Mouse (Mus musculus) liver, embryonic 16.5 days (tissue): Measurements from ENCODE around the gene 9930022D16Rik. TPM values are rescaled to one million over a fixed set of nuclear protein-coding genes. Genes with fewer than 3 reads are reported as not detected.

Experiments
- ATAC-seq: fragments of 200-750 bp; cut with Nextera tagmentation; 2 replicates; pipeline ENCODE4 v1.8.0; 2017; ENCODE audit warnings: low read depth, mild to moderate bottlenecking, moderate number of reproducible peaks, moderate library complexity
- H3K27ac ChIP-seq: fragments of 300-500 bp; sonication (generic); 2 replicates; pipeline ENCODE4 v1.5.1; 2014; ENCODE audit warnings: mild to moderate bottlenecking, low read length
- H3K27me3 ChIP-seq: fragments of 300-500 bp; sonication (generic); 2 replicates; pipeline ENCODE4 v1.6.1; 2014; ENCODE audit warnings: low read depth, low read length, mixed read lengths; ENCODE audit not compliant: control insufficient read depth, insufficient read depth
- H3K36me3 ChIP-seq: fragments of 300-500 bp; sonication (generic); 2 replicates; pipeline ENCODE4 v1.6.1; 2014; ENCODE audit warnings: mild to moderate bottlenecking; ENCODE audit not compliant: control insufficient read depth, insufficient read depth
- H3K4me1 ChIP-seq: fragments of 300-500 bp; sonication (generic); 2 replicates; pipeline ENCODE4 v1.6.1; 2014; ENCODE audit warnings: low read depth, low read length, mixed read lengths; ENCODE audit not compliant: control insufficient read depth
- H3K4me2 ChIP-seq: fragments of 300-500 bp; sonication (generic); 2 replicates; pipeline ENCODE4 v1.6.1; 2014; ENCODE audit warnings: low read depth, low read length, mixed read lengths
- H3K4me3 ChIP-seq: fragments of 300-500 bp; sonication (generic); 2 replicates; pipeline ENCODE4 v1.5.1; 2014; ENCODE audit warnings: low read depth, mild to moderate bottlenecking, low read length
- H3K9ac ChIP-seq: fragments of 300-500 bp; sonication (generic); 2 replicates; pipeline ENCODE4 v1.6.1; 2014; ENCODE audit warnings: low read depth, low read length
- H3K9me3 ChIP-seq: fragments of 300-500 bp; sonication (generic); replicated peaks from 2 replicates; pipeline ENCODE4 v1.6.1; 2016; ENCODE audit warnings: low read length; ENCODE audit not compliant: control insufficient read depth
- WGBS: fragments of 180-500 bp; shearing (Covaris S2); extraction: QIAGEN DNeasy Blood & Tissue Kit; methylation state at CpG from one replicate; pipeline ENCODE4 v1.1.7; 2014; ENCODE audit not compliant: insufficient replicate concordance; 5-methylcytosine and 5-hydroxymethylcytosine counted together
- polyA plus RNA-seq: library from polyadenylated mRNA; unstranded; fragments of >200 nt; fragmentation: Nextera tagmentation; extraction: Ambion mirVana; gene quantifications from 2 replicates; pipeline ENCODE4 v1.2.1, GENCODE M21; 2015

9930022D16Rik gene
- polyA plus RNA-seq = not detected in 2 replicates

DNA sequence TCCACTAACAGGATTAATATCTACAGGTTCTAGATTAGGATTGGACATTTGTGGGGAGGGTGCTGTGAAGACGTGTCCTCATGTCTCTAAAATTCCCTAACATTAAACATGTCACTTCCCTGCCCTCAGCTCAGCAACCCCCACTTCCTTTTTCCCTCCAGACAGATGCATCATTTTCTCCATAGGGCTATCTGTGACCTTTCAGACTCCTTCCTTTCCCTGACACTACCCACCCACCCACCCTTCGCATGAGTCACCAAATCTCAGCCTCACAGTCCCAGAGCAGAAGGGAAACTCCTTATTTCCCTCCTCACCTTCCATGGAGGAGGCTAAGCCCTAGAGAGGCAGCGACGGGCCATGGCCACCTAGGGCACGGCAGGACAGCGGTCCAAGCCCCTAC lies at the start of gene 9930022D16Rik:
Gene 9930022D16Rik, plus strand, starts transcription at position 301 of the 400 bp plus-strand sequence.
- ATAC-seq = peak; percentile 27; the same call in 1 of the 2 replicates
- H3K4me3 ChIP-seq = no peak within 1 kb of the TSS

DNA sequence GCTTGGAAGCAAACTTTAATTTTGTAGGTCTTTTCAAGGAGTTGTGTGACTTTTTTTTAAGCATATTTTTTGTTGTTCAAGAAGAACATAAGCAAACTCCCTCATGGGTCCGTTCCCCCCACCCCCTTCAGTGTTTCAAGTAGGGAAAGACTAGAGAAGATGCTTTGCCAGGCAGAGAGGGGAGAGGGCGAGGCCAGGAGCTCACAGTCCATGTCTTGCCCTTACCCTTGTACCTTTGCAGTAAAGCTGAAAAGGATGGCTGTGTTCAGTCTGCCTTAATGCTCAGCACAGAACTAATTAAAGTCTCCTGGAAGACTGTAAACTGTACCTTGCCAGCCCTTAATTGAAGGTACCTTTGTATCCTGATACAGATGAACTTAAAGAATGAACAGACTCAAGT lies 49.4 kb upstream of the 9930022D16Rik start:
- Histone ChIP-seq H3K9me3 (no peaks in the 10 kb centered on the region), H3K4me3 (peak overlapping the region; percentile 29), H3K9ac (peak overlapping the region; percentile 18; the same call in 1 of the 2 replicates), H3K4me1 (peaks cover 56% of the 10 kb centered on the region), H3K27me3 (no peaks in the 10 kb centered on the region), H3K36me3 (peaks cover 6% of the 10 kb centered on the region; the same call in 1 of the 2 replicates), H3K27ac (no peak overlapping the region), H3K4me2 (peak overlapping the region; percentile 52)
- ATAC-seq = no peak
- 55% methylated on average over 2 of the region's 2 CpGs for WGBS

More for the DNA sequence above, at the start of gene 9930022D16Rik:
- no peaks in the 10 kb centered on the region for H3K27me3 ChIP-seq
- H3K9ac ChIP-seq = no peak within 1 kb of the TSS
- no peaks in the 10 kb centered on the region for H3K9me3 ChIP-seq
- no peaks in the 10 kb centered on the region for H3K36me3 ChIP-seq
- no peak within 1 kb of the TSS for H3K4me2 ChIP-seq
- 53% methylated on average over 6 of the region's 6 CpGs for WGBS
- no peak within 1 kb of the TSS for H3K27ac ChIP-seq
- H3K4me1 ChIP-seq = no peaks in the 10 kb centered on the region

DNA sequence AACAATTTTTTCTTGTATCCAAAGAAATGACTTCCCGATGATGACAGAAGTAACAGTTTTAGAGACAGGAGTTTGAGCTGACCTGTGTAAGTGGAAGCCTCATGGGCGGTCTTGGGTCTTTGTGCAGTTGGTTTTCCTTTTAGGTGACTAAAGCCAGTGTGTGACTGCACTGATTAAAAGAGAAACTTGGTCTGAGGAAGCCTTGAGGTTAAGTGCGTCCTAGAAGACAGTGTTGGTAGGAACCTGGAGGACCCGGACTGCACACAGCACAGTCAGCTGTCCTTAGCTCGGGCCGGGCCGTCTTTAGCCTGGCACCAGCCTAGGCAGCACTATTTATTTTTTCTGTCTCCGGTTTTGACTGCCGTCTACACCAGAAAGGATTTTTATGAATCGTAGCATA lies 48.8 kb upstream of the 9930022D16Rik start:
- Histone ChIP-seq H3K9ac (no peak overlapping the region), H3K4me3 (peak overlapping the region; percentile 29; the same call in 1 of the 2 replicates), H3K4me2 (peak overlapping the region; percentile 52), H3K27ac (no peak overlapping the region), H3K4me1 (peaks cover 56% of the 10 kb centered on the region), H3K27me3 (no peaks in the 10 kb centered on the region), H3K36me3 (peaks cover 6% of the 10 kb centered on the region; the same call in 1 of the 2 replicates), H3K9me3 (no peaks in the 10 kb centered on the region)
- ATAC-seq = no peak
- 66% methylated on average over 10 of the region's 10 CpGs for WGBS

DNA sequence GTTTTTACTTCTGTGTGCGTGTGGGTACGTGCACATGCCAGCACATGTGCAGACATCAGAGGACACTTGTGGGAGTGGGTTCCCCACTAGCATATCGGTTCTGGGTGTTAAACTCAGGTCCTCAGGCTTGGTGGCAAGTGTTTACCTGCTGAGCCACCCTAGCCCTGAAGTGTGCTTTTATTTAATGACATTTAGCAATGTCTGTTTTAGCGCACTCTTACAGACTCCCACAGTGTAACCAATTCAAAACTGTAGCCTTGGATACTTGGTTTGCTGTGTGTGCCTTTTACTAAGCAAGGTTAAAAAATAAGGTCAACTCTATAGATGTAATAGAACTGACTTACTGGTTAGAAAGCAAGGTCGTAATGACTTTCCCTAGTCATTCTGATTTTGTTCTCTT lies 47.9 kb upstream of the 9930022D16Rik start:
- peaks cover 56% of the 10 kb centered on the region for H3K4me1 ChIP-seq
- 89% methylated on average over 5 of the region's 5 CpGs for WGBS
- no peak overlapping the region for H3K4me2 ChIP-seq
- no peaks in the 10 kb centered on the region for H3K9me3 ChIP-seq
- no peak overlapping the region; the same call in 1 of the 2 replicates for H3K9ac ChIP-seq
- no peak overlapping the region for H3K27ac ChIP-seq
- ATAC-seq = no peak
- H3K4me3 ChIP-seq = no peak overlapping the region
- peaks cover 6% of the 10 kb centered on the region; the same call in 1 of the 2 replicates for H3K36me3 ChIP-seq
- no peaks in the 10 kb centered on the region for H3K27me3 ChIP-seq

DNA sequence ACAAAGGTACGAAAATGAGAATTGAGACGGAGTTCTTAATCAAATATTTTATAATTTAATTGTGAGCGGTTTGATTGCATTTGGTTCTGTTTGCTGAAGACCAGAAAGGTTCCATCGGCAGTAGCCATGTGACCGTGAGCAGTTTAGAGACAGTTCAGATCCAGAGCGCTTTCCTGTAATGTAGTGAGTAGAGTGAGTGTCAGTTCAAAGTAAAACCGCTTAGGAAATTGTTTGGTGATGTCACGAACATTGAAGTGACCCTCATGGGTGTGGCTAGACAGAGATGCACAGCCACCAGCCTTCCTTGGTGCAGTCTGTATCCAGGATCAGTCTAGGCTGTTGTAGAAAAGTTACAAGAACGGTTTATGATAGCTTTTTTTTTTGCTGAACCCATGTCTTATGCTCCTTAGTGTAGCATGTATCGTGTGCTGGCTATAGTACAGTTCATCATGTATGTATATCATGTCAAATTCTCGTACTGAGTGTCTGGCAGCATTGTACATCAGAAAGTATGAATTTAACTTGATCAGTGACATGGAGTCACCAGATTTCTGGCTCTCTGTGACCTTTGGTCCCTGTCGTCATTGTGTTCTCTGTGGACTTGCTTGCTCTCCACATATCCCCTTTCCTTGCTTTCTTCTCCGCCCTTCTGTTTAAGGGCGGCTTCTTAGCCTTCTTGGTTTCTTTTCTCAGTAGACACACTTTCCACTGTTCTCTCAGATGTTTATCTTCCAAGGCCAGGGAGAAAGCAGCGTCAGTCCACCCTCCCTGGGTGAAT lies 46.7 kb upstream of the 9930022D16Rik start:
- H3K4me3 ChIP-seq = no peak overlapping the region
- no peak overlapping the region for H3K27ac ChIP-seq
- H3K4me2 ChIP-seq = no peak overlapping the region
- no peak for ATAC-seq
- WGBS = 65% methylated on average over 15 of the region's 15 CpGs
- peaks cover 6% of the 10 kb centered on the region; the same call in 1 of the 2 replicates for H3K36me3 ChIP-seq
- no peaks in the 10 kb centered on the region for H3K9me3 ChIP-seq
- peaks cover 50% of the 10 kb centered on the region for H3K4me1 ChIP-seq
- no peak overlapping the region for H3K9ac ChIP-seq
- no peaks in the 10 kb centered on the region for H3K27me3 ChIP-seq

DNA sequence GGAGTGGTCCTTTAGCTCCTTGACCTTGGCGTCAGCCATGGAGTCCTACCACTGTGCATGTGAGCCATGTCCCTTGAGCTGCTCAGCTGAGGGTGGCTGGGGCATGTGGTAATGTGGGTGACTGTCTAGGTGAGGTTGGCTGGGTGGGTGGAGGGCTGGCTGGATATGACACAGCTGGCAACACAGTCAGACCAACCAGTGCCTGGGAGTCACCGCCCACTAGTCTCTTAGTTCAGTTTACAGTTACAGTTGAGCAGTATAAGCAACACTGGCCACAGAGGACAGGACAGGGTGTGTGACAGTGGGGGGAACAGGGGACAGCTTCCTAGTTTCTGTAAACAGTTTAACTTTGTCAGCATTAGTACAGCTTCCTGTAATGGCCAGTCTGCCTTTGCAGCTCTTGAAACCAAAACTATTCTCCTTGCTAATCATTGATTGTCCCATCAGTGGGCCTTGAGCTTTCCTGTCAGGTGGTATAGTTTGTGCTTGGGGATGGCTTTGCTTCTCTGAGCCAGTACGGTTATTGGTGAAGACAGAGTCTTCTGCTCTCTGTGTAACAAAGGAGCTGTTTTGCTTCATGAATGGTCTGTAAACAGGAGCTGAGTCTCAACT lies 44.6 kb upstream of the 9930022D16Rik start:
- 0 out of 2 replicates have a peak overlapping the region, but pooled peaks have one; percentile 25 for H3K27ac ChIP-seq
- no peak overlapping the region for H3K4me2 ChIP-seq
- H3K9ac ChIP-seq = no peak overlapping the region
- H3K27me3 ChIP-seq = no peaks in the 10 kb centered on the region
- H3K4me3 ChIP-seq = no peak overlapping the region
- peaks cover 6% of the 10 kb centered on the region; the same call in 1 of the 2 replicates for H3K36me3 ChIP-seq
- H3K9me3 ChIP-seq = no peaks in the 10 kb centered on the region
- peak; percentile 63 for ATAC-seq
- 60% methylated on average over 3 of the region's 3 CpGs for WGBS
- H3K4me1 ChIP-seq = peaks cover 50% of the 10 kb centered on the region

DNA sequence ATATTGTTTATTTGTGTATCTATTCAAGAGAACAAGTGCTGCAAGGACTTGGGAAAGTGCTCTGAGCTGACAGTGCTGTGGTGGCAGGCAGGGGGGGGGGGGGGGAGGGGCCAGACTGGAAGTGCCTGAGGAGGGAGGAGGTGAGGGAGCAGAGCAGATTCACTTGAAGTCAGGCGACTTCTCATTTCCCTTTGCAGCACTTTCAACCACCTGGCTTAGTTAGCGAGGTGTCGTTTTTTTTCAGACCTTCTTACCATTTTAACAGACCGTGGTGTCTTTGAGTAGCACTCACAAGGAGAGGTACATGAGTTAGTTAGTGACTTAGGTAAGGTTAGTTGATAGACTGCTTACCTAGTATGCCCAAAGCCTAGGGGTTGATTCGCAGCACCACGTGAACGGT lies 38.3 kb upstream of the 9930022D16Rik start:
- Histone ChIP-seq H3K27ac (no peak overlapping the region), H3K9me3 (no peaks in the 10 kb centered on the region), H3K27me3 (no peaks in the 10 kb centered on the region), H3K36me3 (no peaks in the 10 kb centered on the region), H3K4me1 (peaks cover 38% of the 10 kb centered on the region), H3K4me3 (no peak overlapping the region), H3K4me2 (no peak overlapping the region), H3K9ac (no peak overlapping the region)
- no peak for ATAC-seq
- WGBS = 55% methylated on average over 7 of the region's 7 CpGs

DNA sequence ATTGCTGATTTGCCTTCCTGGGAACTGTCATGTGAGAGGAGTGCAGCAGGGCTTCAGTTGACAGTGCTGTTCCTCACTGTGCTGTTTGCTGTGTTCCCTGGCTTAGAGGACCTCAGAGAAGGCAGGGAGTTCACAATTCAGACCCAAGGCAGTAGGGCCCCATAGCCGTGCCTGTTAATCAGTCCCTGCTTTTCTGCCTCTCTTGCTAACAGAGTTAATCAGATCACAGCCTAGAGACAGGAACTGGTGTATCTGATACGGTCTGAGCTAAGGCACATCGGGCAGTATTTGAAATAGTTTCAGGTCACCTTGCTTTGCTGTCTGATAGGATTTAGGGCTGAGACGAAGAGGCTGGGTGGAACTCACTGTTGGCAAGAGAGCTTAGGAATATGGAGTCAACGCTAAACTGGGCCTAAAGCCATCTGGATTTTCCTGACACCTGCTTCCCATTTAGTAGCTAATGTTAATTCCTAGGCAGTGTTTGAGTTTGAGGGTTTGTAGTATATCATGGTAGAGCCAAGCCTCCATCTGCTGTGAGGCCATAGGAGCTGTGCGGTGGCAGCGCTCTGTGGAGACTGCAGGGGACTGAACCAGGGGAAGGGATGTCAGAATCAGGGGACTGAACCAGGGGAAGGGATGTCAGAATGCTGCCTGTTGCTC lies 37.1 kb upstream of the 9930022D16Rik start:
- Histone ChIP-seq H3K4me1 (peaks cover 35% of the 10 kb centered on the region), H3K4me3 (no peak overlapping the region), H3K4me2 (0 out of 2 replicates have a peak overlapping the region, but pooled peaks have one; percentile 2), H3K9ac (peak overlapping the region; percentile 29; the same call in 1 of the 2 replicates), H3K36me3 (no peaks in the 10 kb centered on the region), H3K27me3 (no peaks in the 10 kb centered on the region), H3K9me3 (no peaks in the 10 kb centered on the region), H3K27ac (no peak overlapping the region)
- peak; percentile 80 for ATAC-seq
- 34% methylated on average over 7 of the region's 7 CpGs for WGBS
